ENCODE assay signal across 1 mouse cellular context in genomic region chr3:89963926-89964739, GRCm38 (mm10).
A peak's percentile ranks its signal among the peaks of the same experiment; 100 is the strongest.
TF ChIP-seq lines count a peak whose summit lies in the region.

No protein-coding gene starts in this region.

TF ChIP-seq in MEL, 35 proteins besides CTCF, POLR2A, EP300 and RAD21 (continued from another document):
- TF ChIP-seq MEF2A (IDR thresholded peaks at IDR 0.05; ENCODE audit: extremely low read depth, insufficient replicate concordance, low read depth, low read length, poor library complexity, severe bottlenecking) (no peak), USF2 (IDR thresholded peaks at IDR 0.05; ENCODE audit: borderline replicate concordance in 1 of 2, insufficient read depth in 1 of 2, low read depth in 1 of 2, low read length in 2 of 2) (no peak), NRF1 (IDR thresholded peaks at IDR 0.05; ENCODE audit: insufficient read depth, low read depth, low read length, poor library complexity, severe bottlenecking) (no peak), TCF12 (IDR thresholded peaks at IDR 0.05; ENCODE audit: low read depth, low read length) (no peak), MYC (IDR thresholded peaks at IDR 0.05; ENCODE audit: low read depth, low read length) (no peak), CHD1 (IDR thresholded peaks at IDR 0.05; ENCODE audit: low read depth, low read length) (peak; percentile 78), ZC3H11A (IDR thresholded peaks at IDR 0.05; ENCODE audit: low read depth, low read length) (no peak), ZNF384 (IDR thresholded peaks at IDR 0.05; ENCODE audit: low read depth, low read length) (no peak; the same call in 1 of the 2 replicates), NELFE (IDR thresholded peaks at IDR 0.05; ENCODE audit: low read depth, low read length) (no peak), CHD2 (IDR thresholded peaks at IDR 0.05; ENCODE audit: low read length) (no peak), KAT2A (conservative IDR thresholded peaks at IDR 0.05; ENCODE audit: low read depth, low read length) (no peak), MAFK (IDR thresholded peaks at IDR 0.05; ENCODE audit: borderline replicate concordance, low read depth, low read length) (no peak), ZMIZ1 (IDR thresholded peaks at IDR 0.05; ENCODE audit: low read depth, low read length) (no peak), MAX (IDR thresholded peaks at IDR 0.05; ENCODE audit: low read length) (peak; percentile 26), ZKSCAN1 (IDR thresholded peaks at IDR 0.05; ENCODE audit: low read depth, low read length) (no peak), GATA1 (IDR thresholded peaks at IDR 0.05; ENCODE audit: low read depth, low read length) (no peak), USF1 (IDR thresholded peaks at IDR 0.05; ENCODE audit: low read depth, low read length) (0 out of 2 replicates have a peak, but pooled peaks have one; percentile 12), ETS1 (IDR thresholded peaks at IDR 0.05; ENCODE audit: low read depth, low read length) (no peak), HCFC1 (IDR thresholded peaks at IDR 0.05; ENCODE audit: low read depth, low read length) (no peak), E2F4 (IDR thresholded peaks at IDR 0.05; ENCODE audit: borderline replicate concordance, low read depth, low read length) (no peak), SIN3A (IDR thresholded peaks at IDR 0.05; ENCODE audit: low read length) (peak; percentile 36; the same call in 1 of the 2 replicates), UBTF (IDR thresholded peaks at IDR 0.05; ENCODE audit: borderline replicate concordance, insufficient read depth, low read depth, low read length) (no peak), TBP (IDR thresholded peaks at IDR 0.05; ENCODE audit: low read depth, low read length) (no peak), MXI1 (IDR thresholded peaks at IDR 0.05; ENCODE audit: low read depth, low read length) (peak; percentile 82), BHLHE40 (IDR thresholded peaks at IDR 0.05; ENCODE audit: borderline replicate concordance, low read depth, low read length) (no peak), POLR2AphosphoS5 (IDR thresholded peaks at IDR 0.05; ENCODE audit: borderline replicate concordance, low read depth, low read length) (no peak), SMC3 (IDR thresholded peaks at IDR 0.05; ENCODE audit: low read depth, low read length) (peak; percentile 86), POLR2AphosphoS2 (IDR thresholded peaks at IDR 0.05; ENCODE audit: low read length) (no peak), MAZ (IDR thresholded peaks at IDR 0.05; ENCODE audit: low read depth, low read length) (peak; percentile 60)
TF ChIP-seq in MEL: peak in this region for 8.
